ENCODE assay signal across 37 mouse cellular contexts in the genomic region with DNA sequence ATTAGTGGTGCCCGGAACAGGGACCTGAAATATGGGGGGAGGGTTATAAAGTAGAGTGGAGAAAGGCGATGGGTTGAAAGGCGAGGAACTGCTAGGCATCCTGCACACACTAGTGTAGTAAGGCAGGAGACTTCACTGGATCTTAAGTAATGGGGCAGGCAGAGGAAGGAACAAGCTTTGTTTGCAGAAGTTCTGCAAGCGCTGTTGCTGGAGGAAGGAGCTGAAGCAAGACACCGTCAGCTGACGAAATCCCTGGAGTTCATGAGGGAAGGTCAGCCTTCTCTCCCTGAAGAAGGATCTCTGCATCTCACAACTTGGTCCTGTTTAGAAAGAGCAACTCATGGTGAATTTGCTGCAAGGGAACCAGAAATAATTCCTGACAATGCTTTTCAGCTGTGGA. TPM values are rescaled to one million over a fixed set of nuclear protein-coding genes. Genes with fewer than 3 reads are reported as not detected.
DNase-seq lines count a peak whose midpoint lies in the region; ATAC-seq and TF ChIP-seq lines count a peak whose summit lies in the region.
"Had no signal": no experiment of that assay in that cellular context is flagged by ENCODE, and none has a peak within 500 bp of the region (broad histone marks: within the 10 kb centered on the region; RNA-seq: fewer than 3 reads in every experiment).

No protein-coding gene starts in this region.

- TF ChIP-seq POLR2A in liver, adult 2 months (IDR thresholded peaks at IDR 0.05; ENCODE audit: extremely low read depth, insufficient read depth, low read length) = no peak

- H3K4me3 ChIP-seq in liver, adult 2 months (ENCODE audit: insufficient read depth, low read depth, low read length) = no peak overlapping the region
- no peak overlapping the region for H3K4me3 ChIP-seq in liver, embryonic 11.5 days (ENCODE audit: low read depth, low read length)
- no peak overlapping the region for H3K4me3 ChIP-seq in forebrain, embryonic 10.5 days
- H3K4me3 ChIP-seq: erythroblast, embryonic 14.5 days; forebrain, embryonic 12.5 days; kidney, embryonic 15.5 days; limb, embryonic 13.5 days; midbrain, embryonic 13.5 days had no signal

- H3K79me2 ChIP-seq in liver, adult 2 months (ENCODE audit: control insufficient read depth, insufficient read depth, low read length) = no peaks in the 10 kb centered on the region

- no peak overlapping the region for H3K9ac ChIP-seq in liver, adult 2 months (ENCODE audit: low read depth, low read length)
- H3K9ac ChIP-seq in liver, embryonic 11.5 days (ENCODE audit: low read depth, low read length) = no peak overlapping the region
- H3K9ac ChIP-seq: forebrain, embryonic 12.5 days; hindbrain, embryonic 14.5 days; kidney, embryonic 15.5 days; limb, embryonic 13.5 days; liver, embryonic 14.5 days; midbrain, embryonic 13.5 days had no signal

- WGBS in liver, adult 2 months = 60% methylated on average over 6 of the region's 6 CpGs
- 56% methylated on average over 6 of the region's 6 CpGs for WGBS in liver, embryonic 11.5 days
- 83% methylated on average over 6 of the region's 6 CpGs for WGBS in forebrain, embryonic 10.5 days

- no peaks in the 10 kb centered on the region for H3K27me3 ChIP-seq in liver, adult 2 months (ENCODE audit: control insufficient read depth, insufficient read depth, low read length)
- H3K27me3 ChIP-seq in liver, embryonic 11.5 days (replicated peaks; ENCODE audit: control insufficient read depth, insufficient read depth, low read length) = no peaks in the 10 kb centered on the region
- H3K27me3 ChIP-seq in forebrain, embryonic 10.5 days (ENCODE audit: poor library complexity, severe bottlenecking) = no peaks in the 10 kb centered on the region
- H3K27me3 ChIP-seq: forebrain, embryonic 12.5 days; kidney, embryonic 15.5 days; limb, embryonic 13.5 days; midbrain, embryonic 13.5 days had no signal

- H3K4me2 ChIP-seq in liver, embryonic 11.5 days = no peak overlapping the region
- H3K4me2 ChIP-seq: forebrain, embryonic 12.5 days; hindbrain, embryonic 14.5 days; kidney, embryonic 15.5 days; limb, embryonic 13.5 days; midbrain, embryonic 13.5 days had no signal

- DNase-seq in liver, adult 2 months (ENCODE audit: extremely low read depth, low read depth, low spot score) = peak; percentile 0
- no peak for DNase-seq in liver, embryonic 11.5 days (ENCODE audit: low spot score)
- DNase-seq in spleen, postnatal 4 days (ENCODE audit: low spot score in 2 of 2) = peak; percentile 26 to 65
- no peak for DNase-seq in spleen, adult 12 weeks (ENCODE audit: low spot score)
- no peak for DNase-seq in forebrain, embryonic 10.5 days (ENCODE audit: extremely low spot score, low spot score)
- no peak for DNase-seq in right cerebral cortex, postnatal 10 days (ENCODE audit: low spot score in 2 of 2)
- DNase-seq in urinary bladder, postnatal 36 days (ENCODE audit: low spot score in 2 of 2) = no peak
- DNase-seq: adrenal gland, postnatal 14 days; cerebellum, adult 18-20 months; gastrocnemius, postnatal 10 days; heart, postnatal 36 days; kidney, adult 11 months; kidney, postnatal 25 days; right cerebral cortex, adult 18-20 months; right cerebral cortex, postnatal 4 days had no signal

- no peaks in the 10 kb centered on the region for H3K4me1 ChIP-seq in liver, adult 2 months (ENCODE audit: control insufficient read depth, insufficient read depth, low read length)
- H3K4me1 ChIP-seq in liver, embryonic 11.5 days (replicated peaks; ENCODE audit: control insufficient read depth, insufficient read depth, low read length) = no peaks in the 10 kb centered on the region
- no peaks in the 10 kb centered on the region for H3K4me1 ChIP-seq in forebrain, embryonic 10.5 days
- H3K4me1 ChIP-seq: forebrain, embryonic 12.5 days; kidney, embryonic 15.5 days; limb, embryonic 13.5 days had no signal

- no peak for TF ChIP-seq CTCF in liver, adult 2 months (IDR thresholded peaks at IDR 0.05; ENCODE audit: low read depth, low read length)

- ATAC-seq in liver, embryonic 11.5 days (replicated peaks; ENCODE audit: low FRiP score) = no peak
- ATAC-seq in megakaryocyte, adult 5-6 weeks (ENCODE audit: poor library complexity, severe bottlenecking) = peak; percentile 96
- ATAC-seq: CD4-positive, CD25-positive, alpha-beta regulatory T cell, adult 4 months; midbrain, embryonic 13.5 days had no signal

- no peak overlapping the region for H3K27ac ChIP-seq in liver, adult 2 months (replicated peaks; ENCODE audit: insufficient read depth, low read depth, low read length)
- H3K27ac ChIP-seq in liver, embryonic 11.5 days (ENCODE audit: low read depth, low read length) = no peak overlapping the region
- no peak overlapping the region for H3K27ac ChIP-seq in forebrain, embryonic 10.5 days
- H3K27ac ChIP-seq: forebrain, embryonic 12.5 days; hindbrain, embryonic 14.5 days; kidney, embryonic 15.5 days; limb, embryonic 13.5 days; liver, embryonic 14.5 days; midbrain, embryonic 13.5 days had no signal

- no peaks in the 10 kb centered on the region for H3K36me3 ChIP-seq in liver, adult 2 months (ENCODE audit: control insufficient read depth, insufficient read depth, low read length)
- H3K36me3 ChIP-seq in liver, embryonic 11.5 days (ENCODE audit: control insufficient read depth, insufficient read depth, low read length) = no peaks in the 10 kb centered on the region
- H3K36me3 ChIP-seq in forebrain, embryonic 10.5 days (replicated peaks) = no peaks in the 10 kb centered on the region
- H3K36me3 ChIP-seq: forebrain, embryonic 12.5 days; kidney, embryonic 15.5 days; limb, embryonic 13.5 days; midbrain, embryonic 13.5 days had no signal

- no peaks in the 10 kb centered on the region for H3K9me3 ChIP-seq in liver, embryonic 11.5 days (ENCODE audit: control insufficient read depth, low read length)
- no peaks in the 10 kb centered on the region for H3K9me3 ChIP-seq in forebrain, embryonic 10.5 days
- H3K9me3 ChIP-seq: forebrain, embryonic 12.5 days; kidney, embryonic 15.5 days; limb, embryonic 13.5 days; midbrain, embryonic 13.5 days had no signal

RNA-seq across cellular contexts. Expression of a gene that starts 6.0 kb away (rescaled TPM):
- not detected in 2 replicates for total RNA-seq in liver, adult 2 months (2014; rRNA removed)
- not detected in 2 replicates for polyA plus RNA-seq in liver, adult 2 months (2012; rRNA removed)
- not detected in 2 replicates for polyA plus RNA-seq in liver, embryonic 11.5 days (2014; fragmentation: Nextera tagmentation; extraction: Ambion mirVana)
- not detected in 2 replicates for total RNA-seq in megakaryocyte, adult 5-6 weeks (2015)
- not detected in 2 replicates for total RNA-seq in megakaryocyte, adult 5-6 weeks (2017)
- not detected in 2 replicates for polyA plus RNA-seq in forebrain, embryonic 10.5 days (2016; fragmentation: Nextera tagmentation; extraction: Ambion mirVana)
- total RNA-seq: adrenal gland, postnatal 14 days; common myeloid progenitor, adult 5-6 weeks; gastrocnemius, postnatal 10 days; heart, postnatal 36 days; layer of hippocampus, adult 18-20 months; layer of hippocampus, postnatal 25 days; left cerebral cortex, adult 8-10 months; left cerebral cortex, postnatal 36 days; megakaryocyte-erythroid progenitor cell, adult 5-6 weeks had no signal
- polyA plus RNA-seq: brain, embryonic 14.5 days; CD4-positive, CD25-positive, alpha-beta regulatory T cell, adult 4 months; embryonic facial prominence, embryonic 14.5 days; forebrain, embryonic 12.5 days; heart, embryonic 16.5 days; hindbrain, embryonic 14.5 days; kidney, embryonic 15.5 days; limb, embryonic 13.5 days; liver, embryonic 14.5 days; lung, embryonic 16.5 days; midbrain, embryonic 13.5 days; neural tube, embryonic 11.5 days; stomach, embryonic 14.5 days had no signal

RNA-seq across cellular contexts. Expression of a gene that starts 11.7 kb away (rescaled TPM):
- not detected in 2 replicates for total RNA-seq in liver, adult 2 months (2014; rRNA removed)
- not detected in 2 replicates for polyA plus RNA-seq in liver, adult 2 months (2012; rRNA removed)
- polyA plus RNA-seq in liver, embryonic 11.5 days (2014; fragmentation: Nextera tagmentation; extraction: Ambion mirVana) = not detected in 2 replicates
- total RNA-seq in megakaryocyte, adult 5-6 weeks (2015) = not detected in 2 replicates
- 0.24 TPM in 1 of 2 replicates, not detected in the other for total RNA-seq in megakaryocyte, adult 5-6 weeks (2017)
- polyA plus RNA-seq in forebrain, embryonic 10.5 days (2016; fragmentation: Nextera tagmentation; extraction: Ambion mirVana) = not detected in 2 replicates
- total RNA-seq: adrenal gland, postnatal 14 days; common myeloid progenitor, adult 5-6 weeks; gastrocnemius, postnatal 10 days; heart, postnatal 36 days; layer of hippocampus, adult 18-20 months; layer of hippocampus, postnatal 25 days; left cerebral cortex, adult 8-10 months; left cerebral cortex, postnatal 36 days; megakaryocyte-erythroid progenitor cell, adult 5-6 weeks had no signal
- polyA plus RNA-seq: brain, embryonic 14.5 days; CD4-positive, CD25-positive, alpha-beta regulatory T cell, adult 4 months; embryonic facial prominence, embryonic 14.5 days; erythroblast, embryonic 14.5 days; forebrain, embryonic 12.5 days; gonadal fat pad, adult 2 months; heart, embryonic 16.5 days; hindbrain, embryonic 14.5 days; kidney, embryonic 15.5 days; limb, embryonic 13.5 days; liver, embryonic 14.5 days; lung, embryonic 16.5 days; midbrain, embryonic 13.5 days; neural tube, embryonic 11.5 days; stomach, embryonic 14.5 days had no signal

RNA-seq across cellular contexts. Expression of a gene that starts 38.6 kb away (rescaled TPM):
- not detected in 2 replicates for total RNA-seq in liver, adult 2 months (2014; rRNA removed)
- polyA plus RNA-seq in liver, adult 2 months (2012; rRNA removed) = not detected in 2 replicates
- not detected in 2 replicates for polyA plus RNA-seq in liver, embryonic 11.5 days (2014; fragmentation: Nextera tagmentation; extraction: Ambion mirVana)
- total RNA-seq in megakaryocyte, adult 5-6 weeks (2015) = not detected in 2 replicates
- not detected in 2 replicates for total RNA-seq in megakaryocyte, adult 5-6 weeks (2017)
- not detected in 2 replicates for polyA plus RNA-seq in forebrain, embryonic 10.5 days (2016; fragmentation: Nextera tagmentation; extraction: Ambion mirVana)
- total RNA-seq: adrenal gland, postnatal 14 days; common myeloid progenitor, adult 5-6 weeks; gastrocnemius, postnatal 10 days; heart, postnatal 36 days; layer of hippocampus, adult 18-20 months; layer of hippocampus, postnatal 25 days; left cerebral cortex, adult 8-10 months; left cerebral cortex, postnatal 36 days; megakaryocyte-erythroid progenitor cell, adult 5-6 weeks had no signal
- polyA plus RNA-seq: brain, embryonic 14.5 days; CD4-positive, CD25-positive, alpha-beta regulatory T cell, adult 4 months; embryonic facial prominence, embryonic 14.5 days; erythroblast, embryonic 14.5 days; forebrain, embryonic 12.5 days; gonadal fat pad, adult 2 months; heart, embryonic 16.5 days; hindbrain, embryonic 14.5 days; kidney, embryonic 15.5 days; limb, embryonic 13.5 days; liver, embryonic 14.5 days; lung, embryonic 16.5 days; neural tube, embryonic 11.5 days; stomach, embryonic 14.5 days had no signal

RNA-seq across cellular contexts. Expression of a gene that starts 45.1 kb away (rescaled TPM):
- not detected in 2 replicates for total RNA-seq in liver, adult 2 months (2014; rRNA removed)
- polyA plus RNA-seq in liver, adult 2 months (2012; rRNA removed) = 0.06 and 0.09 TPM in 2 replicates
- polyA plus RNA-seq in liver, embryonic 11.5 days (2014; fragmentation: Nextera tagmentation; extraction: Ambion mirVana) = 0.31 and 0.33 TPM in 2 replicates
- 170 and 199 TPM in 2 replicates for total RNA-seq in megakaryocyte, adult 5-6 weeks (2015)
- total RNA-seq in megakaryocyte, adult 5-6 weeks (2017) = 392 and 399 TPM in 2 replicates
- polyA plus RNA-seq in forebrain, embryonic 10.5 days (2016; fragmentation: Nextera tagmentation; extraction: Ambion mirVana) = 0.07 TPM in 1 of 2 replicates, not detected in the other
- total RNA-seq: layer of hippocampus, postnatal 25 days; left cerebral cortex, adult 8-10 months; left cerebral cortex, postnatal 36 days had no signal
- polyA plus RNA-seq: CD4-positive, CD25-positive, alpha-beta regulatory T cell, adult 4 months; limb, embryonic 13.5 days; neural tube, embryonic 11.5 days had no signal

Comparison
In these comparisons a context has a peak if more than half of its experiments do, and no peak if none do; other contexts are left out.
1. DNase-seq: peak in liver, adult 2 months (single experiment) and spleen, postnatal 4 days (2 of 2); none in liver, embryonic 11.5 days (single experiment), spleen, adult 12 weeks (single experiment), forebrain, embryonic 10.5 days (single experiment), right cerebral cortex, postnatal 10 days (0 of 2) and urinary bladder, postnatal 36 days (0 of 2).